Mouse (Mus musculus) megakaryocyte, embryonic 14.5 days (primary cell): Measurements from ENCODE around the gene Tjp1.

Experiments used
- FLI1 ChIP-seq: IDR thresholded peaks from 2 replicates; pipeline ENCODE4 v1.6.1; 2012; ENCODE audit warnings: low read length, inconsistent platforms, mixed read lengths
- GATA1 ChIP-seq: IDR thresholded peaks from 3 replicates; pipeline ENCODE4 v1.6.1; 2012; ENCODE audit warnings: mixed read lengths, low read length, inconsistent platforms, borderline replicate concordance

DNA sequence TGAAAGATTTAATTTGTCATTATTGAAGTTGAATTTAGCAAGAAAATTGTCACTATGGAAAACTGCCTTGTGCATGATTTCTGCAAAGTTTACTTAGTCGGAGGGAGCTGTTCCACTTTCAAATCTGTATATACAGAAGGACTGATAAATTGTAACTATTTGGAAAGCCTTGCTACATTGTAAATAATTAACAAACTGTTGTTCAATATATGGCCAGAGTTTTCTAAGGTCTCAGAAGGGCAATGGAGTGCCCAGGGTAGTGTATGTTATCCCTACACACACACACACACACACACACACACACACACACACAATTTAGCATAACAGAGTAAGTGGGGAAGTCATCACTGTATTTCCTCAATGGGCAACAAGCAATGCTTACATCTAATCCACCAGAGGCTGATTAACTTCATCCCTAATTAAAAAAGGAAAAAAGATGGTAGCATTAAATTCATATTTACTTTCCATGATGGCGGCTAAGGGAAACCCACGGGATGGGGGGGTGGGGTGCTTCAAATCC lies 63.0 kb downstream of the Tjp1 start:
- TF ChIP-seq GATA1 (no peak), FLI1 (no peak)
